Mouse (Mus musculus) cortical plate, adult 2 months (tissue): ENCODE results near the gene Gm3411.
"Not testable (repeated sequence)": the region's sequence is repeated elsewhere in the genome, so short reads cannot be mapped to it uniquely, and the experiment has no call there.

Source experiments
- CTCF ChIP-seq: fragments of 200-500 bp; IDR thresholded peaks from 2 replicates; pipeline ENCODE4 v1.5.1; 2011; ENCODE audit warnings: mild to moderate bottlenecking, control low read depth, low read length; ENCODE audit not compliant: insufficient read depth; ENCODE audit errors: extremely low read depth
- POLR2A ChIP-seq: fragments of 200-500 bp; IDR thresholded peaks from 2 replicates; pipeline ENCODE4 v1.6.1; 2011; ENCODE audit warnings: mild to moderate bottlenecking, low read length, control low read depth; ENCODE audit not compliant: insufficient read depth; ENCODE audit errors: extremely low read depth

DNA sequence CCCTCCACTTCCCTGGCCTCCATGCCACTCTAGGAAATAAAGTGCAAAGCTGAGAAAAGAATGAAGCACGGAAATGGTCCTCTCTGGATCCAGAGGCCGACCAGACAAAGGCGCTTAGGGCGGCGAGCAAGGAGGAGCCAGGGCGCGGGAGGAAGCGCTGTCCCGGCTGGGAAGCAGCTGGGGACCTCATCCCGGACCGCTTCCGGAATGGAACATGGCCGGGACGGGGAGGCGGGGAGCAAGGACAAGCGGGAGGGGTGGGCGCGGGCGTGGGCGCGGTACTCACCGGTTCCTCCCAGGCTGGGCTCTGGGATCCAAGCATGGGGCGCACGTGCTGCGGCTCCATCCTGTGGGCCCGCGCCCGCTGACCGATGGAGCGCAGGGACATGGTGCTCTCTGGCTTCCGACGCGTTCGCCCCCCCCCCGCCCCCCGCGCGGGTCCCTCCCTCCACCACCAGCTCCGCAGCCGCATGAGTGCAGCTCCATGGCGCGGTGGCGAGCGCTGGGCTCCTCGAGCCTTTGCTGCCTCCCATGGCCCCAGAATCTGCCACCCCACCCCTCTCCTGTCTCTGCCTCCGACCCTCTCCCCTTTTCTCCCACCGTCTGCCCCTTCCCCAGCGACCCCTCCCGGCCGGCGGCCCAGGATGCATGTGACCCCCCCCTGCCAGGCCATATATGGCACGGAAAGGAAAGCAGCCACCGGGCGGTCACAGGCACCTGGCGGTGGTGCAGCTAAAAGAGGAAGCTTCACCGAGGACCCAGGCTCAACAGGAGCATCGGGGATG lies at the start of gene Gm3411:
- not testable (repeated sequence) for TF ChIP-seq CTCF, POLR2A
